Mouse (Mus musculus) forebrain, postnatal 0 days (tissue): ENCODE measurements around the gene B230118H07Rik. TPM values are rescaled to one million over a fixed set of nuclear protein-coding genes. Genes with fewer than 3 reads are reported as not detected.

Experiments
- ATAC-seq: fragments of 200-750 bp; cut with Nextera tagmentation; 2 replicates; pipeline ENCODE4 v1.8.0; 2017; ENCODE audit warnings: mild to moderate bottlenecking, moderate library complexity
- DNase-seq: peaks from one replicate; pipeline ENCODE4 v3.0.0-alpha.2; 2015
- H3K27ac ChIP-seq: fragments of 300-500 bp; sonication (generic); 2 replicates; pipeline ENCODE4 v1.5.1; 2014; ENCODE audit warnings: low read depth, mild to moderate bottlenecking, antibody characterized with exemption, low read length, moderate library complexity, mixed read lengths
- H3K27me3 ChIP-seq: fragments of 300-500 bp; sonication (generic); 2 replicates; pipeline ENCODE4 v1.6.1; 2014; ENCODE audit warnings: mild to moderate bottlenecking, low read length, mixed read lengths; ENCODE audit not compliant: insufficient read depth
- H3K36me3 ChIP-seq: fragments of 300-500 bp; sonication (generic); 2 replicates; pipeline ENCODE4 v1.6.1; 2014; ENCODE audit warnings: mild to moderate bottlenecking, moderate library complexity; ENCODE audit not compliant: insufficient read depth
- H3K4me1 ChIP-seq: fragments of 300-500 bp; sonication (generic); 2 replicates; pipeline ENCODE4 v1.6.1; 2014; ENCODE audit warnings: antibody characterized with exemption; ENCODE audit not compliant: insufficient read depth
- H3K4me2 ChIP-seq: fragments of 300-500 bp; sonication (generic); 2 replicates; pipeline ENCODE4 v1.6.1; 2014; ENCODE audit warnings: low read depth, mild to moderate bottlenecking, moderate library complexity
- H3K4me3 ChIP-seq: fragments of 300-500 bp; sonication (generic); 2 replicates; pipeline ENCODE4 v1.5.1; 2014; ENCODE audit warnings: low read depth, low read length, mixed read lengths
- H3K9ac ChIP-seq: fragments of 300-500 bp; sonication (generic); 2 replicates; pipeline ENCODE4 v1.6.1; 2014; ENCODE audit warnings: mild to moderate bottlenecking
- H3K9me3 ChIP-seq: fragments of 300-500 bp; sonication (generic); 2 replicates; pipeline ENCODE4 v1.6.1; 2016; ENCODE audit warnings: low read length
- CTCF ChIP-seq: sonication (generic); IDR thresholded peaks from 2 replicates; pipeline ENCODE4 v1.5.1; 2016; ENCODE audit warnings: antibody characterized with exemption, control low read depth, low read depth
- WGBS: fragments of 180-500 bp; shearing (Covaris S2); extraction: QIAGEN DNeasy Blood & Tissue Kit; methylation state at CpG from one replicate; pipeline ENCODE4 v1.1.7; 2014; 5-methylcytosine and 5-hydroxymethylcytosine counted together
- polyA plus RNA-seq: library from polyadenylated mRNA; unstranded; fragments of >200 nt; fragmentation: Nextera tagmentation; extraction: Ambion mirVana; gene quantifications from 2 replicates; pipeline ENCODE4 v1.2.1, GENCODE M21; 2015
- total RNA-seq: library from RNA; depleted of rRNA; stranded (reverse); fragments of >200 nt; gene quantifications from 2 replicates; pipeline ENCODE4 v1.2.3, GENCODE M21; 2014

B230118H07Rik gene
- total and polyA plus RNA-seq, 2 experiments from 2014 or later, result 29.5 to 52.0 TPM

GRCm38 (mm10) chr2:101679164-101679784 is 29.9 kb upstream of the B230118H07Rik start:
- H3K27me3 ChIP-seq, result no peaks in the 10 kb centered on the region
- H3K9ac ChIP-seq, result peak overlapping the region; percentile 86
- no peaks in the 10 kb centered on the region for H3K9me3 ChIP-seq
- TF ChIP-seq CTCF, result no peak
- H3K4me3 ChIP-seq, result peak overlapping the region; percentile 91
- H3K36me3 ChIP-seq, result no peaks in the 10 kb centered on the region
- H3K27ac ChIP-seq, result no peak overlapping the region
- DNase-seq, result no peak
- WGBS, result 1% methylated on average over 15 of the region's 15 CpGs
- H3K4me1 ChIP-seq, result 0 out of 2 replicates have a peak, but pooled peaks cover 5% of the 10 kb centered on the region
- peak overlapping the region; percentile 90 for H3K4me2 ChIP-seq
- no peak for ATAC-seq

DNA sequence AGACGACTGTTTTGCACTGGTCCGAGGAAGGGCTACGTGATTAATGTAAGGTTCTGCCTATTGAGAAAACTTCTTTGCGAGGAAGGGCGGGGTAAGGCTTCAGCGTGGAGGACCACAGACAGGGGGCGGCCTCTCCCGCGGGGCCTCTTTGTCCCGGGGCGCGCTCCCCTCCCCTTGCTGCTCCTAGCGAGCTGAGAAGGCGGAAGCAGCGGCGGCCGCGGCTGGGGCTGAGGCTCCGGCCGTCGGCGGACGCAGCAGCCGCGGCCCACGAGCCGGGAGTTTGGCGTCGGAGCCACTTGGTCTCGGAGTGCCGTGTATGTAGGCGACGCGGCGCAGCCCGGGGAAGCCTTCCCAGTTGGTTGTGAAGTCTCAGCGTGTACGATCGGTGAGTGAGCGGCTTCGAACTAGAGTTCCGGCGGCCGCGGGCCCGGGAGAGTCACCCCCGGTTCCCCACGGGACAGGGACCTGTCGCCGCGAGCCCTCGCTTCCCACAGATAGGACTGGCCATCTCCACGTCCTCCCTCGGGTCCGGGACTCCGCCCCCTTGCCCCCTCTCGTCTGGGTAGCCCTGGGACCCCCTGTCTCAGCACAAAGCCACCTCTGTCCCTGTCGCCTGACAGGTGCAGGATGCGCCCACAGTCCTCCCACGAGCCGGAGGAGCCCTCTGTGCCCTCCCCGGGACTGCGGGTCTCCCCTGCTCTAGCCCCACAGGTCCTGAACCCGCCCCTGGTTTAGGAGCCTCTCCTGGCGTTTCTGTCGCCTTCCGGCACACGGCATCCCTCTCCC is 29.1 kb upstream of the B230118H07Rik start, which contains the start of gene Traf6:
Gene Traf6 (plus strand): TSS at position 194 of the 786 bp plus-strand sequence.
- no peaks in the 10 kb centered on the region for H3K36me3 ChIP-seq
- DNase-seq (peak; percentile 85), ATAC-seq (peak; percentile 97)
- 0 out of 2 replicates have a peak, but pooled peaks cover 5% of the 10 kb centered on the region for H3K4me1 ChIP-seq
- TF ChIP-seq CTCF, result peak; percentile 84
- H3K9ac ChIP-seq, result peak within 1 kb of the TSS; percentile 86
- 1% methylated on average over 68 of the region's 68 CpGs for WGBS
- no peaks in the 10 kb centered on the region for H3K9me3 ChIP-seq
- peak within 1 kb of the TSS; percentile 90 for H3K4me2 ChIP-seq
- peak within 1 kb of the TSS; percentile 36; the same call in 1 of the 2 replicates for H3K27ac ChIP-seq
- H3K4me3 ChIP-seq, result peak within 1 kb of the TSS; percentile 91
- no peaks in the 10 kb centered on the region for H3K27me3 ChIP-seq

DNA sequence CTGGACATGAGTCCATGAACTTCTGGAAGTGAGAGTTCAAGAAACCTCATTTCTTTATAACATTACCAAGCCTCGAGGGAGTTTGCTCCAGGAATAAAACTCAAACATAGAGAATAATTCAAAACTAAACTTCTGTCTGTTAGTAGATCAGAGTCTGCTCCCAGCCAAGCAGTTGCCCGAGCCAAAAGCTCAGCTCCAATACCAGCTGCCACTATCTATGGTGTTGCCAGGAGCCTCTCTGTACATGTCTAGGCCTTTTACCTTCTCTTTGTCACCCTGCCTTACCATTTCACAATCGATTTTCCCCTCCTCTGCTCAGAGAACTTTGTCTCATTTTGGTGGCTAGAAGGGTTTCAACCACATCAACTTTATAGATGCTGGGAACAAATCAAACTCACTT is 24.2 kb upstream of the B230118H07Rik start:
- ATAC-seq, result no peak
- no peaks in the 10 kb centered on the region for H3K4me1 ChIP-seq
- no peak for DNase-seq
- no peak overlapping the region for H3K9ac ChIP-seq
- no peaks in the 10 kb centered on the region for H3K9me3 ChIP-seq
- no peak overlapping the region for H3K4me2 ChIP-seq
- TF ChIP-seq CTCF, result no peak
- 60% methylated on average over 3 of the region's 3 CpGs for WGBS
- H3K4me3 ChIP-seq, result no peak overlapping the region
- H3K27me3 ChIP-seq, result no peaks in the 10 kb centered on the region
- no peak overlapping the region for H3K27ac ChIP-seq
- H3K36me3 ChIP-seq, result no peaks in the 10 kb centered on the region

DNA sequence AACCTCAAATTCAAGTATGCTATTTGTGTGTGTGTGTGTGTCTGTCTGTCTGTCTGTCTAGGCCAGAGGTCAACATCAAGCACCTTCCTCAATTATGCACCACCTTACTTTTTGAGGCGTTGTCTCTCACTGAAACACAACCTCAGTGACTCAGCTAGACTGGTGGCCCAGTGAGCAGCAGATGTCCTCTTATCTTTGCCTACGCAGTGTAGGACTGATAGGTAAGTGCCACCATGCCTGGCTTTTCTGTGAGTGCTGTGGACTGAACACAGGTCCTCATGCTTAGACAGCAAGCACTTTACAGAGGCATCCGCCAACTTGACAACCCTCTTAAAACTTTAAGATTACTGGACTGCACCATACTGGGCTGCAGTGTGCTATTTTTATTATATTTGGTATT is 19.4 kb upstream of the B230118H07Rik start:
- Histone ChIP-seq H3K9me3 (no peaks in the 10 kb centered on the region), H3K9ac (no peak overlapping the region), H3K36me3 (no peaks in the 10 kb centered on the region), H3K27ac (no peak overlapping the region), H3K4me3 (no peak overlapping the region), H3K27me3 (no peaks in the 10 kb centered on the region), H3K4me1 (no peaks in the 10 kb centered on the region), H3K4me2 (no peak overlapping the region)
- no peak for ATAC-seq
- WGBS, result 93% methylated on average over 3 of the region's 3 CpGs
- DNase-seq, result no peak
- no peak for TF ChIP-seq CTCF

DNA sequence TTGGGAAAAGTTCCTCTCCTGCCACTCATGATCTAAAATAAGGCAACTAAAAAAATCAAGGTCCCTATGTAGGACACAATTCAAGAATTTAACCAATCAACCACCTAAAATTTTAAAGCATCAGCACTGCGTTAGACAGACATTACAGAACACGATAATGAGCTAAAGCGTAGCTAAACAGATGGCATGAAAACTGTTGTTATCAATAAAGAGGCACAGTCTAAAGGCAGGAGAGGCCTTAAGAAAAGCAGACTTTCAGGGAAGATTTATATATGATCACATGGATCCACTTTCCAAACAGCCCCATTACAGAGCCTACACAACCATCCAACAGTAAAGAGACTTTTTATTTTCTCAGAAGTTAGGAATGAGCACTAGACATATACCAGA is 16.4 kb upstream of the B230118H07Rik start:
- no peak overlapping the region for H3K9ac ChIP-seq
- 49% methylated on average over 3 of the region's 3 CpGs for WGBS
- no peaks in the 10 kb centered on the region for H3K36me3 ChIP-seq
- no peak overlapping the region for H3K4me2 ChIP-seq
- H3K27me3 ChIP-seq, result no peaks in the 10 kb centered on the region
- no peaks in the 10 kb centered on the region for H3K4me1 ChIP-seq
- H3K4me3 ChIP-seq, result no peak overlapping the region
- peak overlapping the region; percentile 4; the same call in 1 of the 2 replicates for H3K27ac ChIP-seq
- ATAC-seq (peak; percentile 81), DNase-seq (no peak)
- TF ChIP-seq CTCF, result no peak
- H3K9me3 ChIP-seq, result no peaks in the 10 kb centered on the region

DNA sequence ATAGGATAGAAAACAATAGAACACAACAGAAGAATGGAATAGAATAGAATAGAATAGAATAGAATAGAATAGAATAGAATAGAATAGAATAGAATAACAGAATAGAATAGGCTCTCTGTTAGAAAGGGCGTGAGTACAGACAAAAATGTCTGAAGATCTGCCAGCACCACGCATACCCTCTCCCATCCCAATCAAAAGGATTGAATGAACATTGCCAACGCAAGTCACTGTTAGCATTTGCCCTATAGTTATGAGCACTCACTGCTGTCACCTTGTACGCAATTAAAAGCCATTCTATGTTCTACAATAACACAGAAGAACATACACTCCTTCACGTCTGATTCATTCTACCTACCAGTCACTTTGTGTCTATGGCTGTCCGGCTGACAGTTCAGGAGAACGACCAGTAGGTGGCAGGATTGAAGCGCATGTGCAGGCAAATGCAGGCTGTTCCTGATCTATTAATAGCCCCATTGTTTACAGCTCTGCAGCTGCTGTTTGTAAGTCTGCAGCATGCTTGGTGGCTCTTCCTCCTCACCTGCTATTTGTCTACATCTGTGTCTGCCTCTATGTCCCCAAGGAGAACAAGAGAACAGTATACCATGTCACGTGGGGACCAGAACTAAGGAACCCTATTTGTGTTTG is 15.8 kb upstream of the B230118H07Rik start:
- no peak overlapping the region for H3K9ac ChIP-seq
- TF ChIP-seq CTCF, result peak; percentile 90
- no peak overlapping the region for H3K4me2 ChIP-seq
- WGBS, result 19% methylated on average over 9 of the region's 9 CpGs
- H3K9me3 ChIP-seq, result no peaks in the 10 kb centered on the region
- H3K4me1 ChIP-seq, result no peaks in the 10 kb centered on the region
- ATAC-seq, result peak; percentile 90
- no peak overlapping the region for H3K4me3 ChIP-seq
- H3K27me3 ChIP-seq, result no peaks in the 10 kb centered on the region
- H3K27ac ChIP-seq, result peak overlapping the region; percentile 4; the same call in 1 of the 2 replicates
- no peaks in the 10 kb centered on the region for H3K36me3 ChIP-seq
- DNase-seq, result peak; percentile 86

DNA sequence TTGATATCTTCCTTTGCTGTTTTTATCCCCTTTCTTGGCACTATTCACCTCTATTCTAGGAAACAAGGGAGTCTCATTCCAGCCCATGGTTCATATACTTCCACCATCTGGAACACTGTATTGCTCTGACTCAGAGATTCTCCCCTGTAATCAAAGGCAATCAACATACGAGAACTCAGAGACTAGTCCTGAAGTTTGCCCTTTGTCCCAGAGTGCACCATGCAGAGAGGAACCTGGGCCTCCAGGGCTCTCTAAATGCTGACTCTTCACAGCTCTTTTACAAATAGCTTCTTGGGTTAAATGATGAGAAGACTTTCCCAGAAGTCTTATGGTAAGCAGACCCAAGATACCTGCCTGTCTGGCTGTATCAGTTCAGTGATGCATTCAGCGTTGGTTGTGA is 11.2 kb upstream of the B230118H07Rik start:
- Histone ChIP-seq H3K36me3 (no peaks in the 10 kb centered on the region), H3K27ac (no peak overlapping the region), H3K4me2 (no peak overlapping the region), H3K9ac (no peak overlapping the region), H3K27me3 (no peaks in the 10 kb centered on the region), H3K4me1 (no peaks in the 10 kb centered on the region), H3K9me3 (no peaks in the 10 kb centered on the region), H3K4me3 (no peak overlapping the region)
- ATAC-seq (no peak), DNase-seq (no peak)
- 82% methylated on average over 2 of the region's 2 CpGs for WGBS
- TF ChIP-seq CTCF, result no peak
